Mouse (Mus musculus): ENCODE measurements at regions not wholly inside any gene's neighbourhood (a gene's known extent, or its start where the extent isn't known, plus 50 kb on each side); places are given as distances from the start of the nearest gene placed in this dataset.

- H3K27me3 ChIP-seq (ENCODE audit: control insufficient read depth, insufficient read depth, low read length): no peaks in the 10 kb centered on the region; the same call in 1 of the 2 replicates
- no peaks in the 10 kb centered on the region for H3K4me1 ChIP-seq (ENCODE audit: control insufficient read depth, insufficient read depth, low read length)
- no peak for TF ChIP-seq CTCF (IDR thresholded peaks at IDR 0.05)
- TF ChIP-seq POLR2A (IDR thresholded peaks at IDR 0.05; ENCODE audit: insufficient read depth, low read depth, low read length): no peak
- TF ChIP-seq EP300 (IDR thresholded peaks at IDR 0.05; ENCODE audit: insufficient read depth, low read depth, low read length): no peak
- H3K27ac ChIP-seq: no peak overlapping the region
- no peak overlapping the region for H3K4me3 ChIP-seq
- H3K36me3 ChIP-seq (ENCODE audit: control insufficient read depth, insufficient read depth, low read length): no peaks in the 10 kb centered on the region
- WGBS: 54% methylated on average over 7 of the region's 7 CpGs
- no peak overlapping the region for H3K9ac ChIP-seq (ENCODE audit: low read depth, low read length)
- DNase-seq: peak; percentile 63 to 68
- intact Hi-C loops (cut with DNase I): no loop called here
- no peaks in the 10 kb centered on the region for H3K79me2 ChIP-seq (replicated peaks; ENCODE audit: control insufficient read depth, insufficient read depth, low read length)
Measured at GRCm38 (mm10) chr9:47280146-47280545, 249.8 kb upstream of the Cadm1 start.

DNA sequence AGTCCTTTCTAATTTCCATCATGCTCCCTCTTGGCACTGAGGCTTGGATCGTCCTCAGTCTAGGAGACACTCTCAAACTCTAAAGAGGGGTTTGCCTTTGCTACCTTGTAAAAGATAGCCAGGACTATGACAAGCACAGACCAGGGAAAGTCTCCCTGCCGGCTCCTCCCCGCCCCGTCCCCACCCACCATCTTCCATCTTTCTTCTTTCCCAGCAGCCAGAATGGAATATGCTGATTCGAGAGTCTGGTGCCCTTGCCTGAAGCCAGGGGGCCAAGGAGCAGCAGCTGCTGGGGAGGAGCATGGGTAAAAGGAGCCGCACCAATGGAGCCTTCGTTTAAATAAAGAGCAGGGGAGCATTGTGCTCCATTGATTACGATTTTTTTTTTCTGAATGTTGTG, 249.4 kb upstream of the Cadm1 start:
- Histone ChIP-seq H3K79me2 (replicated peaks; ENCODE audit: control insufficient read depth, insufficient read depth, low read length) (no peaks in the 10 kb centered on the region), H3K36me3 (ENCODE audit: control insufficient read depth, insufficient read depth, low read length) (no peaks in the 10 kb centered on the region), H3K27me3 (ENCODE audit: control insufficient read depth, insufficient read depth, low read length) (no peaks in the 10 kb centered on the region; the same call in 1 of the 2 replicates), H3K9ac (ENCODE audit: low read depth, low read length) (no peak overlapping the region), H3K27ac (no peak overlapping the region), H3K4me1 (ENCODE audit: control insufficient read depth, insufficient read depth, low read length) (no peaks in the 10 kb centered on the region), H3K4me3 (no peak overlapping the region)
- DNase-seq: no peak
- intact Hi-C loops (cut with DNase I): no loop called here
- no peak for TF ChIP-seq POLR2A (IDR thresholded peaks at IDR 0.05; ENCODE audit: insufficient read depth, low read depth, low read length)
- no peak for TF ChIP-seq EP300 (IDR thresholded peaks at IDR 0.05; ENCODE audit: insufficient read depth, low read depth, low read length)
- TF ChIP-seq CTCF (IDR thresholded peaks at IDR 0.05): no peak
- 66% methylated on average over 8 of the region's 8 CpGs for WGBS

DNA sequence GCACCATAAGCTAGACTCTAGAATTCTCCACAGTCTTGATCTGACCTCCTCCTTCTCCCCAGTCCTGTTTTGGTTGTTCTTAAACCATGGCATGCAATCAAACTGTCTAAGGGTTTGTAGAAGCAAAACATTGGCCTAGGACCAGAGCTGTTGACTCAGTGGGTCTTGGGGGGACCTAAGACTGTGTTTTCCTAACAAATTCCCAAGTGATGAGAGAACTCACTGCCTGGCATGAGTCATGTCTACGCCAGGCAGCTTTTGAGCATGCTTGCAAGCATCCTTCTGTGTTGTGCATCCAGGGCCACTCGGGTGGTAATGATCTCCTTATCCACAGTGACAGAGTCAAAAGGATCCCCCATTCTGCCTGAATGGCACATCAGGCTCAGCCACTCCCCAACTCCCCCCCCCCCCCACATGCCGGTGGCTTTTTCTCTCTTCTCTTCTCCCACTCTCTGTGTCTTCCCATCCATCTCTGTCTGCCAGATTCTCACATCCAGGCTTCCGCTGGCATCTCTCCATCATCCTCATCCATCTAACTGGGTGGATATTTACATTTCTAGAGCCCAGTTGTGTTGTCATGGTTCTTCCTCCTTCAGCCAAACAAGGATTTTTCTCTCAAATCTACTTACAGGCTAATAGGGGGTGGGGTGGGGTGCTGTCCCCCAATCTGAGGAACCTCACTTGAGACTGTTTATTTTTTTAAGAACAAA, 246.1 kb upstream of the Cadm1 start:
- no peak overlapping the region for H3K27ac ChIP-seq
- no peak overlapping the region for H3K9ac ChIP-seq (ENCODE audit: low read depth, low read length)
- TF ChIP-seq CTCF (IDR thresholded peaks at IDR 0.05): no peak
- no peak for TF ChIP-seq EP300 (IDR thresholded peaks at IDR 0.05; ENCODE audit: insufficient read depth, low read depth, low read length)
- TF ChIP-seq POLR2A (IDR thresholded peaks at IDR 0.05; ENCODE audit: insufficient read depth, low read depth, low read length): no peak
- H3K27me3 ChIP-seq (ENCODE audit: control insufficient read depth, insufficient read depth, low read length): no peaks in the 10 kb centered on the region; the same call in 1 of the 2 replicates
- intact Hi-C loops (cut with DNase I): no loop called here
- no peak for DNase-seq
- 56% methylated on average over 4 of the region's 4 CpGs for WGBS
- H3K4me1 ChIP-seq (ENCODE audit: control insufficient read depth, insufficient read depth, low read length): no peaks in the 10 kb centered on the region
- H3K79me2 ChIP-seq (replicated peaks; ENCODE audit: control insufficient read depth, insufficient read depth, low read length): no peaks in the 10 kb centered on the region
- no peaks in the 10 kb centered on the region for H3K36me3 ChIP-seq (ENCODE audit: control insufficient read depth, insufficient read depth, low read length)
- no peak overlapping the region for H3K4me3 ChIP-seq

DNA sequence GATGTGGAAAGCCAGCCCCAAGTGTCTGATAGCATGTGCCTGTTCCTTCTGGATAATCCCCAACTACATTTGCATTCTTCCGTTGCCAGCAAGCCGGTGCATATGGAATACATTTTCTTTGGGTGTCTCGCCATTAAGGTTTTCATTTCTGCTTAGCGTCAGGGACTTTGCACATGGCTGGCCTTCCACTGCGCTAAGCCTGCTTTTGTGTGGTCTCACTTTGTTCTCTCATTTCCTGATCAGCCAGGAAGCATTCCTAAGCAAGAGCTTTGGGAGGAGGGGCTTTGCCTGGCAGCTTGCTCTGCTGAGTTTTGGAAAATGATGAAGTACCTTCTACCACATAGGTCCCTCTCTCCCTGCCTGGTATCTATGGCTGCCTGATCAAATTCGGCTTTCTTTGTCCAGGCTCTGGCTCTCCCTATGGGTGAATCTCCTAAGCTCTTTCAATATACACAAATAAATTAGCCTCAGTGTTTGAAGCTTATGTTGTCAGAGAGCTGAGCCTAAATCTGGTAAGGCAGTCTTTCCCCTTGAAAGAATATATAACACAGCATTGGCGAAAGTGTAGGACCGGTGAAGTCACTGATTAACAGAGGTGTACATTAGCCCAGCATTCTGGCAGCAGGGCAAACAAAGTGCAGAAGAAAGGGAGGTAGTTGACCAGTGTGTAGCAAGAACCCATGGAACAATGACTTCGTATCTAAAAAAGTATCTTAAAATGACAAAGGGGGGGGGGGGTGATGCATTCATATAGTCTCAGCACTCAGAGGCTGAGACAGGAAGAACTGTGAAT, 242.8 kb upstream of the Cadm1 start:
- WGBS: 74% methylated on average over 9 of the region's 9 CpGs
- Histone ChIP-seq H3K36me3 (ENCODE audit: control insufficient read depth, insufficient read depth, low read length) (no peaks in the 10 kb centered on the region), H3K79me2 (replicated peaks; ENCODE audit: control insufficient read depth, insufficient read depth, low read length) (no peaks in the 10 kb centered on the region), H3K27ac (no peak overlapping the region), H3K4me1 (ENCODE audit: control insufficient read depth, insufficient read depth, low read length) (no peaks in the 10 kb centered on the region), H3K4me3 (no peak overlapping the region), H3K27me3 (ENCODE audit: control insufficient read depth, insufficient read depth, low read length) (no peaks in the 10 kb centered on the region), H3K9ac (ENCODE audit: low read depth, low read length) (no peak overlapping the region)
- intact Hi-C loops (cut with DNase I): no loop called here
- no peak for DNase-seq
- TF ChIP-seq CTCF (IDR thresholded peaks at IDR 0.05): no peak
- TF ChIP-seq EP300 (IDR thresholded peaks at IDR 0.05; ENCODE audit: insufficient read depth, low read depth, low read length): no peak
- no peak for TF ChIP-seq POLR2A (IDR thresholded peaks at IDR 0.05; ENCODE audit: insufficient read depth, low read depth, low read length)

GRCm38 (mm10) chr9:47288587-47289199, 241.3 kb upstream of the Cadm1 start:
- Histone ChIP-seq H3K4me1 (ENCODE audit: control insufficient read depth, insufficient read depth, low read length) (no peaks in the 10 kb centered on the region), H3K79me2 (replicated peaks; ENCODE audit: control insufficient read depth, insufficient read depth, low read length) (no peaks in the 10 kb centered on the region), H3K27me3 (ENCODE audit: control insufficient read depth, insufficient read depth, low read length) (no peaks in the 10 kb centered on the region), H3K9ac (ENCODE audit: low read depth, low read length) (no peak overlapping the region), H3K27ac (no peak overlapping the region), H3K36me3 (ENCODE audit: control insufficient read depth, insufficient read depth, low read length) (no peaks in the 10 kb centered on the region), H3K4me3 (no peak overlapping the region)
- no peak for DNase-seq
- intact Hi-C loops (cut with DNase I): no loop called here
- WGBS: 64% methylated on average over 7 of the region's 7 CpGs
- TF ChIP-seq EP300 (IDR thresholded peaks at IDR 0.05; ENCODE audit: insufficient read depth, low read depth, low read length): no peak
- TF ChIP-seq CTCF (IDR thresholded peaks at IDR 0.05): no peak
- no peak for TF ChIP-seq POLR2A (IDR thresholded peaks at IDR 0.05; ENCODE audit: insufficient read depth, low read depth, low read length)

All from heart, adult 2 months (tissue).